Mouse (Mus musculus) limb, embryonic 15.5 days (tissue): ENCODE results near the gene Clps. TPM values are rescaled to one million over a fixed set of nuclear protein-coding genes. Genes with fewer than 3 reads are reported as not detected.
A peak's percentile ranks its signal among the peaks of the same experiment; 100 is the strongest.
"Not testable (repeated sequence)": the region's sequence is repeated elsewhere in the genome, so short reads cannot be mapped to it uniquely, and the experiment has no call there.

Experiments used
- ATAC-seq: fragments of 200-750 bp; cut with Nextera tagmentation; 2 replicates; pipeline ENCODE4 v1.8.0; 2017; ENCODE audit warnings: low read depth, moderate TSS enrichment; ENCODE audit not compliant: insufficient number of reproducible peaks, low FRiP score, low TSS enrichment
- H3K27ac ChIP-seq: fragments of 300-500 bp; sonication (generic); 2 replicates; pipeline ENCODE4 v1.5.1; 2015; ENCODE audit warnings: moderate library complexity, mild to moderate bottlenecking, inconsistent platforms
- H3K27me3 ChIP-seq: fragments of 300-500 bp; sonication (generic); 2 replicates; pipeline ENCODE4 v1.6.1; 2015; ENCODE audit warnings: inconsistent platforms
- H3K36me3 ChIP-seq: fragments of 300-500 bp; sonication (generic); 2 replicates; pipeline ENCODE4 v1.6.1; 2015; ENCODE audit warnings: inconsistent platforms
- H3K4me1 ChIP-seq: fragments of 300-500 bp; sonication (generic); 2 replicates; pipeline ENCODE4 v1.6.1; 2015; ENCODE audit warnings: inconsistent platforms
- H3K4me2 ChIP-seq: fragments of 300-500 bp; sonication (generic); 2 replicates; pipeline ENCODE4 v1.6.1; 2015; ENCODE audit warnings: mild to moderate bottlenecking, inconsistent platforms
- H3K4me3 ChIP-seq: fragments of 300-500 bp; sonication (generic); 2 replicates; pipeline ENCODE4 v1.5.1; 2015; ENCODE audit warnings: mild to moderate bottlenecking, inconsistent platforms
- H3K9ac ChIP-seq: fragments of 300-500 bp; sonication (generic); 2 replicates; pipeline ENCODE4 v1.6.1; 2015; ENCODE audit warnings: inconsistent platforms
- H3K9me3 ChIP-seq: fragments of 300-500 bp; sonication (generic); 2 replicates; pipeline ENCODE4 v1.6.1; 2016; ENCODE audit warnings: inconsistent platforms
- WGBS: fragments of 180-500 bp; shearing (Covaris S2); methylation state at CpG from one replicate; pipeline ENCODE4 v1.1.7; 2015; 5-methylcytosine and 5-hydroxymethylcytosine counted together
- polyA plus RNA-seq: library from polyadenylated mRNA; unstranded; fragments of >200 nt; fragmentation: Nextera tagmentation; extraction: Ambion mirVana; gene quantifications from 2 replicates; pipeline ENCODE4 v1.2.1, GENCODE M21; 2015

Clps gene
- polyA plus RNA-seq, 1 experiment from 2014 or later, result 0.47 TPM

- ATAC-seq, result peak; percentile 46; the same call in 1 of the 2 replicates
- H3K27me3 ChIP-seq, result no peaks in the 10 kb centered on the region
- H3K4me1 ChIP-seq, result peaks cover 8% of the 10 kb centered on the region
- H3K4me3 ChIP-seq, result peak within 1 kb of the TSS; percentile 26
- WGBS, result 17% methylated on average over 49 of the region's 50 CpGs
- no peaks in the 10 kb centered on the region for H3K36me3 ChIP-seq
- H3K27ac ChIP-seq, result no peak within 1 kb of the TSS
- H3K9me3 ChIP-seq, result no peaks in the 10 kb centered on the region
- no peak within 1 kb of the TSS for H3K9ac ChIP-seq
- peak within 1 kb of the TSS; percentile 54 for H3K4me2 ChIP-seq
Measured at GRCm38 (mm10) chr17:28575244-28576125, 14.9 kb upstream of the Clps start, which contains the start of gene Lhfpl5. Gene Lhfpl5 (plus strand): TSS chr17:28575641.

GRCm38 (mm10) chr17:28572941-28573340 lies 12.4 kb upstream of the Clps start:
- Histone ChIP-seq H3K27ac (no peak overlapping the region), H3K9ac (no peak overlapping the region), H3K4me1 (peaks cover 8% of the 10 kb centered on the region), H3K36me3 (no peaks in the 10 kb centered on the region), H3K27me3 (no peaks in the 10 kb centered on the region), H3K9me3 (no peaks in the 10 kb centered on the region), H3K4me2 (no peak overlapping the region), H3K4me3 (no peak overlapping the region)
- 80% methylated on average over 6 of the region's 6 CpGs for WGBS
- no peak for ATAC-seq

- Histone ChIP-seq H3K27me3 (no peaks in the 10 kb centered on the region), H3K4me1 (peaks cover 8% of the 10 kb centered on the region), H3K4me3 (no peak overlapping the region), H3K27ac (no peak overlapping the region), H3K4me2 (no peak overlapping the region), H3K36me3 (no peaks in the 10 kb centered on the region), H3K9me3 (no peaks in the 10 kb centered on the region), H3K9ac (no peak overlapping the region)
- 83% methylated on average over 7 of the region's 7 CpGs for WGBS
- no peak for ATAC-seq
Measured at GRCm38 (mm10) chr17:28572521-28572920, 12.0 kb upstream of the Clps start.

GRCm38 (mm10) chr17:28571868-28572267 lies 11.3 kb upstream of the Clps start:
- H3K4me2 ChIP-seq, result no peak overlapping the region
- WGBS, result 75% methylated on average over 3 of the region's 3 CpGs
- H3K4me1 ChIP-seq, result peaks cover 8% of the 10 kb centered on the region
- H3K9me3 ChIP-seq, result no peaks in the 10 kb centered on the region
- H3K36me3 ChIP-seq, result no peaks in the 10 kb centered on the region
- no peak for ATAC-seq
- no peaks in the 10 kb centered on the region for H3K27me3 ChIP-seq
- H3K9ac ChIP-seq, result no peak overlapping the region
- H3K4me3 ChIP-seq, result no peak overlapping the region
- no peak overlapping the region for H3K27ac ChIP-seq

- Histone ChIP-seq H3K27ac (no peak overlapping the region), H3K4me1 (no peaks in the 10 kb centered on the region), H3K9ac (no peak overlapping the region), H3K27me3 (no peaks in the 10 kb centered on the region), H3K4me3 (no peak overlapping the region), H3K36me3 (no peaks in the 10 kb centered on the region), H3K4me2 (no peak overlapping the region), H3K9me3 (no peaks in the 10 kb centered on the region)
- ATAC-seq, result no peak
- 36% methylated on average over 3 of the region's 3 CpGs for WGBS
Measured at GRCm38 (mm10) chr17:28567541-28567940, 7.0 kb upstream of the Clps start.

- ATAC-seq, result no peak
- Histone ChIP-seq H3K27ac (no peak overlapping the region), H3K4me2 (no peak overlapping the region), H3K36me3 (no peaks in the 10 kb centered on the region), H3K27me3 (no peaks in the 10 kb centered on the region), H3K4me1 (peaks cover 5% of the 10 kb centered on the region; the same call in 1 of the 2 replicates), H3K4me3 (no peak overlapping the region), H3K9ac (no peak overlapping the region), H3K9me3 (no peaks in the 10 kb centered on the region)
Measured at GRCm38 (mm10) chr17:28565181-28565580, 4.6 kb upstream of the Clps start.

GRCm38 (mm10) chr17:28561613-28562012 lies 1.0 kb upstream of the Clps start:
- no peak for ATAC-seq
- peaks cover 10% of the 10 kb centered on the region for H3K4me1 ChIP-seq
- H3K4me2 ChIP-seq, result no peak overlapping the region
- no peaks in the 10 kb centered on the region for H3K27me3 ChIP-seq
- H3K36me3 ChIP-seq, result no peaks in the 10 kb centered on the region
- H3K9me3 ChIP-seq, result no peaks in the 10 kb centered on the region
- no peak overlapping the region for H3K27ac ChIP-seq
- no peak overlapping the region for H3K9ac ChIP-seq
- WGBS, result 46% methylated on average over 7 of the region's 7 CpGs
- H3K4me3 ChIP-seq, result no peak overlapping the region

- Histone ChIP-seq H3K27ac (peak overlapping the region; percentile 27; the same call in 1 of the 2 replicates), H3K27me3 (no peaks in the 10 kb centered on the region), H3K4me2 (no peak overlapping the region), H3K36me3 (no peaks in the 10 kb centered on the region), H3K4me3 (no peak overlapping the region), H3K4me1 (peaks cover 21% of the 10 kb centered on the region), H3K9me3 (no peaks in the 10 kb centered on the region), H3K9ac (no peak overlapping the region)
- WGBS, result 40% methylated on average over 6 of the region's 6 CpGs
- no peak for ATAC-seq
Measured at GRCm38 (mm10) chr17:28557772-28558171, 2.8 kb downstream of the Clps start.

- Histone ChIP-seq H3K9me3 (no peaks in the 10 kb centered on the region), H3K9ac (no peak overlapping the region), H3K4me3 (no peak overlapping the region), H3K4me2 (no peak overlapping the region), H3K27ac (0 out of 2 replicates have a peak overlapping the region, but pooled peaks have one; percentile 48), H3K27me3 (no peaks in the 10 kb centered on the region), H3K4me1 (peaks cover 24% of the 10 kb centered on the region), H3K36me3 (no peaks in the 10 kb centered on the region)
- no peak for ATAC-seq
- 45% methylated on average over 6 of the region's 6 CpGs for WGBS
Measured at GRCm38 (mm10) chr17:28556635-28557396, 3.8 kb downstream of the Clps start.

- not testable (repeated sequence) for H3K27me3 ChIP-seq, H3K36me3 ChIP-seq, H3K4me3 ChIP-seq, H3K27ac ChIP-seq, H3K9me3 ChIP-seq, H3K9ac ChIP-seq, ATAC-seq, H3K4me2 ChIP-seq
- WGBS, result 83% methylated on average over 4 of the region's 4 CpGs
- peaks cover 20% of the 10 kb centered on the region for H3K4me1 ChIP-seq
Measured at GRCm38 (mm10) chr17:28554021-28554420, 6.5 kb downstream of the Clps start.

GRCm38 (mm10) chr17:28553040-28553793 lies 7.3 kb downstream of the Clps start:
- H3K4me2 ChIP-seq, result no peak overlapping the region
- no peak for ATAC-seq
- H3K9ac ChIP-seq, result no peak overlapping the region
- 2% methylated on average over 14 of the region's 14 CpGs for WGBS
- no peak overlapping the region for H3K27ac ChIP-seq
- peaks cover 20% of the 10 kb centered on the region for H3K4me1 ChIP-seq
- H3K9me3 ChIP-seq, result no peaks in the 10 kb centered on the region
- H3K4me3 ChIP-seq, result no peak overlapping the region
- H3K36me3 ChIP-seq, result no peaks in the 10 kb centered on the region
- H3K27me3 ChIP-seq, result no peaks in the 10 kb centered on the region
